Mouse (Mus musculus) heart, embryonic 11.5 days (tissue): ENCODE measurements at regions not wholly inside any gene's neighbourhood (a gene's known extent, or its start where the extent isn't known, plus 50 kb on each side); places are given as distances from the start of the nearest gene placed in this dataset.

Source experiments
- ATAC-seq: fragments of 200-750 bp; cut with Nextera tagmentation; replicated peaks from 2 replicates; pipeline ENCODE4 v1.8.0; 2017; ENCODE audit warnings: moderate library complexity; ENCODE audit not compliant: insufficient number of reproducible peaks, low FRiP score, low TSS enrichment
- H3K27ac ChIP-seq: fragments of 300-500 bp; sonication (generic); 2 replicates; pipeline ENCODE4 v1.5.1; 2014; ENCODE audit warnings: mild to moderate bottlenecking, low read depth, low read length
- H3K27me3 ChIP-seq: fragments of 300-500 bp; sonication (generic); 2 replicates; pipeline ENCODE4 v1.6.1; 2014; ENCODE audit warnings: mild to moderate bottlenecking, low read length, mixed read lengths; ENCODE audit not compliant: control insufficient read depth, insufficient read depth
- H3K36me3 ChIP-seq: fragments of 300-500 bp; sonication (generic); 2 replicates; pipeline ENCODE4 v1.6.1; 2014; ENCODE audit warnings: mild to moderate bottlenecking, low read length, moderate library complexity, mixed read lengths; ENCODE audit not compliant: control insufficient read depth, insufficient read depth
- H3K4me1 ChIP-seq: fragments of 300-500 bp; sonication (generic); 2 replicates; pipeline ENCODE4 v1.6.1; 2014; ENCODE audit warnings: low read length; ENCODE audit not compliant: control insufficient read depth, insufficient read depth
- H3K4me2 ChIP-seq: fragments of 300-500 bp; sonication (generic); 2 replicates; pipeline ENCODE4 v1.6.1; 2014; ENCODE audit warnings: mild to moderate bottlenecking, moderate library complexity
- H3K4me3 ChIP-seq: fragments of 300-500 bp; sonication (generic); 2 replicates; pipeline ENCODE4 v1.5.1; 2014; ENCODE audit warnings: low read depth, low read length
- H3K9ac ChIP-seq: fragments of 300-500 bp; sonication (generic); 2 replicates; pipeline ENCODE4 v1.6.1; 2014; ENCODE audit warnings: mild to moderate bottlenecking, low read depth, low read length, moderate library complexity
- H3K9me3 ChIP-seq: fragments of 300-500 bp; sonication (generic); replicated peaks from 2 replicates; pipeline ENCODE4 v1.6.1; 2016; ENCODE audit warnings: low read length; ENCODE audit not compliant: control insufficient read depth
- WGBS: fragments of 180-500 bp; shearing (Covaris S2); extraction: QIAGEN DNeasy Blood & Tissue Kit; methylation state at CpG from one replicate; pipeline ENCODE4 v1.1.7; 2014; ENCODE audit not compliant: insufficient replicate concordance; 5-methylcytosine and 5-hydroxymethylcytosine counted together

DNA sequence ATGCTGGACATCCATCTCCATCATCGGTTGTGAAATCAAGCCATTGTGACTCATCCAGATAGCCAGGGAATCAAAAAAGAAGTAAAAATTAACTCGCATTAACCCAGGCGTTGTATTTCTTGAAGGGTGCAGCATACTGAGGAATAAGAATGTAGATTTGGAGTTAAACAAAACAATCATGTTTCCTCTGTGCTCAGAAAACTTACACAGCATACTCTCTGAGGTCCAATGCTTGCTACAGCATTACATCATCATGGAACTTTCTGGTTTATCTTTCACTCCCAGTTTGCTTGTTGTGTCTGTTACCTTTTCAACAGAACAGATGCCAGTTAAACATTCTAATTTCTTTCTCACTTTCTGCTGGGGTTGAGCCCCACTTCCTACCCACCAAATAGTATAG lies 173.1 kb upstream of the Pkn2 start:
- Histone ChIP-seq H3K4me1 (no peaks in the 10 kb centered on the region), H3K27ac (no peak overlapping the region), H3K4me2 (no peak overlapping the region), H3K9ac (no peak overlapping the region), H3K27me3 (no peaks in the 10 kb centered on the region), H3K9me3 (no peaks in the 10 kb centered on the region), H3K4me3 (no peak overlapping the region), H3K36me3 (no peaks in the 10 kb centered on the region)
- ATAC-seq: no peak
- 82% methylated on average over 3 of the region's 3 CpGs for WGBS

DNA sequence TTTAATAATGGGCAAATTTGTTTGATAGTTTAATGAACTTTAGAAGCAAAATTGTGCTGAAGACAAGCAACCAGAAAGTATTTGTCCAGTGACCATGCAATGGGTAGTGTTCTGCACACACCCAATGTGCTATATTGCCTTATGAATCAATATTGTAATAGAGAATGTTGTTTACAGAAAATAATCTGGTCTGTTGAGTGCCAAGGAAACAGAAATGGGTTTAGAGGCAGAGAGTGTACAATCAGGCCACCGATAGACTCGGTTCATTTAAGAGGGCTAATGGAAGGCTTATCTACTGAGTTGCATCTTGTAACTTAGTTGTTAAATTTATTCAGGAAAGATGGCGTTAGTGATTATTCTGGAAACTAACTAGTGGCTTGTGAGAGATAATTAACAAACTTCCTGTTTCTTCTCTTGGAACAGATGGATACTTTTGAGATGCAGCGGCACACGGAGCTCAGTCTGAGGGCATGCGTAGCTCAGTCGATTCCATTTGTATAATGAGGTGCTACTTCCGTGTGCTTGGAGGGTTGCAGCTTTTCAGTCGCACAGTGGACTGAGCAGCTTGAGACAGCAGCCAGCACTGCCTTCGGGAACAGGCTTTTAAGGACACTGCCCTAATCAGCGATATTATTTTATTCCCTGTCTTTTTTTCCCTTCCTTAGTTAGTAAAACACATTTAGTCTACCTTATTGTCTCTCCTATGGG lies 171.6 kb upstream of the Pkn2 start:
- ATAC-seq: no peak
- H3K27me3 ChIP-seq: no peaks in the 10 kb centered on the region
- 77% methylated on average over 11 of the region's 11 CpGs for WGBS
- H3K4me3 ChIP-seq: no peak overlapping the region
- no peaks in the 10 kb centered on the region for H3K4me1 ChIP-seq
- H3K9me3 ChIP-seq: no peaks in the 10 kb centered on the region
- no peak overlapping the region for H3K9ac ChIP-seq
- H3K36me3 ChIP-seq: no peaks in the 10 kb centered on the region
- no peak overlapping the region for H3K4me2 ChIP-seq
- H3K27ac ChIP-seq: no peak overlapping the region

DNA sequence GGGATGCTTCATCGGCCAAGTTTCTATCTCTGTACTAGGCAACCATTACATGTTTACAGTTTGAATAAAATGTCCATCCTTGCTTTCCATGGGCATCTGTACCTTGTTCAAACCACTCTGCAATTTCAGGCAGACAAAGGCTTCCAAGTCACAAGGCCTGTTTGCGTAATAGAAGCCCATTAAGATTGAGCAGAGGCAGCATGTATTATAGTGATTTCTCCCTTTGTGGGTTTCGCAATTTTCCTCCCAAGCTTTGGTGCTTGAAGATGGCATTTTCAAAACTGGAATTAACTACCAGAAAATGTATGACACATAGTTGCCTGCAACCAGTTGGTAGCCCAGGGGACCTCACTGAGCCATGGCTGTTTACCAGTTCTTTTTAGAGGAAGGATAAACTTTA lies 158.9 kb upstream of the Pkn2 start:
- no peaks in the 10 kb centered on the region for H3K27me3 ChIP-seq
- WGBS: 83% methylated on average over 3 of the region's 3 CpGs
- no peaks in the 10 kb centered on the region for H3K4me1 ChIP-seq
- no peaks in the 10 kb centered on the region for H3K9me3 ChIP-seq
- no peak overlapping the region for H3K9ac ChIP-seq
- no peak overlapping the region for H3K27ac ChIP-seq
- no peak overlapping the region for H3K4me2 ChIP-seq
- no peak for ATAC-seq
- H3K36me3 ChIP-seq: no peaks in the 10 kb centered on the region
- H3K4me3 ChIP-seq: no peak overlapping the region

DNA sequence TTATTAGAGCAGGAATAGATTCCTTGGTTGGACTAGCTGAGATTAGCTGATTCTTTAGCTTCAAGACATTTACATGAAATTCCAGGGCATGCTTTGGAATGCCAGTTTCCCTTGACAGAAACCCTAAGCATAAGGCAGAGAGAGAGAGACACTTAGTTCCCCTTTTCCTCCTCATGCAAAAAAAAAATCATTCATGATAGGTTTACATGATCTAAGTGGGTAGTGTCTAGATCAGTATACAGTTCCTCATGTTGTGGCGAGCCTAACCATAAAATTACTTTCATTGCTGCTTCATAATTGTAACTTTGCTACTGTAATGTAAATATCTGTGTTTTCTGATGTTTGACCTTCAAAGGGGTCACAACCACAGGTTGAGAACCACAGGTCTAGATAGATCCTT lies 154.3 kb upstream of the Pkn2 start:
- 89% methylated on average over 1 of the region's 1 CpGs for WGBS
- Histone ChIP-seq H3K9me3 (no peaks in the 10 kb centered on the region), H3K27ac (no peak overlapping the region), H3K9ac (no peak overlapping the region), H3K4me3 (no peak overlapping the region), H3K4me2 (no peak overlapping the region), H3K27me3 (no peaks in the 10 kb centered on the region), H3K4me1 (0 out of 2 replicates have a peak, but pooled peaks cover 3% of the 10 kb centered on the region), H3K36me3 (no peaks in the 10 kb centered on the region)
- ATAC-seq: no peak

DNA sequence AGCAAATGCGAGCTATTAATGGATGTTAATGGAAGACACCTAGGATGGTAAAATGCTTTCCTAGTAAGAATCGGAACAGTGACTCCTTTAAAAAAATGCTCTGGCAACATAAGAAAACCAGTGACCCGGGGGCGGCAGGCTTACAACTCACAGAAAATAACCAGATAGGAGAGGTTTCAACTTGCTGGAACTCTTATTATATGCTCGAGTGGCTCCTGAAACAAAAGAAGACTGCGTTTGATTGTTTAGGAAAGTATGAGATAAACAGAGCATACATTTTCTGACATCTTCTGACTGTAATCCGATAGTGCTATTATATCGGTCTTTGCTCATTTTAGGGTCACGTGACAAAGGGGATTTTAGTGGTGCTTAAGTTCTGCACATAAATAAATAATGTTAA lies 152.8 kb upstream of the Pkn2 start:
- H3K9ac ChIP-seq: no peak overlapping the region
- H3K9me3 ChIP-seq: no peaks in the 10 kb centered on the region
- no peak overlapping the region for H3K27ac ChIP-seq
- H3K4me2 ChIP-seq: no peak overlapping the region
- no peaks in the 10 kb centered on the region for H3K36me3 ChIP-seq
- H3K27me3 ChIP-seq: no peaks in the 10 kb centered on the region
- H3K4me1 ChIP-seq: 0 out of 2 replicates have a peak, but pooled peaks cover 3% of the 10 kb centered on the region
- 79% methylated on average over 9 of the region's 9 CpGs for WGBS
- H3K4me3 ChIP-seq: no peak overlapping the region
- no peak for ATAC-seq

DNA sequence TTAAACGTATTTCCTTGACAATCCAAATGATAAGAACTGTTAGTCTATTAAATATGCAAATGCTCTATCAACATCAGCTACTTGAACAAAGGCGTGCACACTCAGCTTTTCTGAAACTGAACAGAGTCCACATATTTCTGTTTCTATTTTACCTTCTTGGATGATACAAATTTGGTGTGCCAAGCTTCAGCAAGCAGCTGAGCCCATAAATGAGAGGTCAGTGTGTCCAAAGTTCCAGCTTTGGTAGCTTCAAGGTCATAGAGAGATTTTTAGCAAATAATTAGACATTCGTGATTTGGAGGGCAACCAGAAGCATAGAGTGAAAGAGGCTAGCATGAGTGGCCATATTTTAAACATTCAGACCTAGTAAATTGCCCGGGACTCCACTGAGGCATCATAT lies 140.7 kb upstream of the Pkn2 start:
- Histone ChIP-seq H3K27me3 (no peaks in the 10 kb centered on the region), H3K4me2 (no peak overlapping the region), H3K9ac (no peak overlapping the region), H3K9me3 (no peaks in the 10 kb centered on the region), H3K4me3 (no peak overlapping the region), H3K27ac (no peak overlapping the region), H3K4me1 (no peaks in the 10 kb centered on the region), H3K36me3 (no peaks in the 10 kb centered on the region)
- ATAC-seq: no peak
- WGBS: 70% methylated on average over 4 of the region's 4 CpGs

DNA sequence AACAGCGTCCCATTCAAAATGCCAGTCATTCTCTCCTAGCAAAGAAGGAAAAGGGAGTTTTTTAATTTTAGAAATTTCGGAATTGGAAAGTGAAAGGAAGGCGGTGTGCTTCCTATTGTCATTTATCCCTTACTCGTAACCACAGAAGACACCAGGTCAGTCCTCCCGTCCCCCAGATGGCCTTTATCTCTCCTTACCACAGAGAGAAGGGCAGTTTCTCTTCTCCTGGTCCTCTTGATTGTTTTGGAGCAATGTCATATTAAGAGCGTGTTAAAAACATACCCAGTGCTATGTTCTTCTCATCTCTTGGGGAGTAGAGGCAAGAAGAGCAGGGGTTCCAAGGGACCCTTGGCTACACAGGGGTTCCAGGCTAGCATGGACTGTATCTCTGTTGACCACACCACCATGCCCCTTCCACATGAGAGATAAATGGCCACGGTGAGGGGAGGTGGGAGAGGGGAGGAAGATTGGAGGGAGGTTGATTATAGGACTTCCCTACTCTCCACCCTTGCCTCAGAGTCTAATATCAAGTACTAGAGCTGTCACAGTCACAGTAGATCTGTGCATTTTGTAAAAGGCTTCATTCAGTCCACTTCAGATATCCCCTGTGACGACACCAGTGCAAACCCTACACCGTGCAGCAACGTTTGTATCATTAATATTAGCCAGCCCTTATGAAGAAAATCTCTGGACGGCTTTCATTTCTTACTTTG lies 139.5 kb upstream of the Pkn2 start:
- Histone ChIP-seq H3K9ac (no peak overlapping the region), H3K27me3 (no peaks in the 10 kb centered on the region), H3K4me1 (no peaks in the 10 kb centered on the region), H3K27ac (no peak overlapping the region), H3K9me3 (no peaks in the 10 kb centered on the region), H3K4me3 (no peak overlapping the region), H3K36me3 (no peaks in the 10 kb centered on the region), H3K4me2 (no peak overlapping the region)
- ATAC-seq: no peak
- 73% methylated on average over 11 of the region's 11 CpGs for WGBS

DNA sequence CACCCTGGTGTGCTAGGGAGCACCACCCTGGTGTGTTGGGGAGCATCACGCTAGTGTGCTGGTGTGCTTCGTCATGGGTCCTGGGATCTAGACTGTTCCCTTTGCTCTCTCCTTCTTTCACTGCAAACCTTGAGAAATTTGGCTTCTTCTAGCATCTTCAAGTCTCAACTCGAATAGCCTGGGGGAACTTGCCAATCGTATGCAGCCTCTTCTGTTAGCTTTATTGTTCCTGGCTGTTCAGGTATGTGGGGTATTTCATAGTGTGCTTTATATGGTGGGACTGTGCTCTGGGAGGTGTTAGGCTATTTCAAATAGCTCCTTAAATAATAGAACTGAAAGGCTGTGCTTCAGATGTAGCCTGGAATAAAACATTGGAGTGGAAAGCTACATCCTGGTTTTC lies 135.7 kb upstream of the Pkn2 start:
- 72% methylated on average over 4 of the region's 4 CpGs for WGBS
- H3K27ac ChIP-seq: no peak overlapping the region
- H3K9me3 ChIP-seq: no peaks in the 10 kb centered on the region
- no peak for ATAC-seq
- no peaks in the 10 kb centered on the region for H3K27me3 ChIP-seq
- no peak overlapping the region for H3K4me3 ChIP-seq
- H3K4me1 ChIP-seq: no peaks in the 10 kb centered on the region
- H3K9ac ChIP-seq: no peak overlapping the region
- H3K36me3 ChIP-seq: no peaks in the 10 kb centered on the region
- H3K4me2 ChIP-seq: no peak overlapping the region

DNA sequence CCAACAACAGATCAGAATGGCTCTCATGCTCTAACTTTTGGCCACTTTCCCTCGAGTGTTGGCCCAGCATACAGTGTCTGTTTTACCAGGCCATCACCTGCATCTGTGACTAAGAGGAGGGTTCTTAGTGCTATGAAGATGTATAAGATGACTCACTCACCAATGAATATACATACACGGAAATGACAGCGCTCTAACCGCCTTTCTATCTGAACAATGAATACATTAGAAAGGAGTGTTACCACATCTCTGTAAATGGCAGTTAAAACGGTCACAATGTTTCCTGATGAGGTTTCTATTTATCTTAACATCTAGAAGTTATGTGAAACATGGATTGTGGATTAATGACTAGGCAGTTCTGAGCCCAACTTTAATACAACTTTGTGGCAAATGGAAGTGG lies 135.0 kb upstream of the Pkn2 start:
- Histone ChIP-seq H3K9ac (no peak overlapping the region), H3K4me3 (no peak overlapping the region), H3K27me3 (no peaks in the 10 kb centered on the region), H3K4me2 (no peak overlapping the region), H3K36me3 (no peaks in the 10 kb centered on the region), H3K4me1 (no peaks in the 10 kb centered on the region), H3K27ac (no peak overlapping the region), H3K9me3 (no peaks in the 10 kb centered on the region)
- no peak for ATAC-seq
- WGBS: 84% methylated on average over 5 of the region's 5 CpGs
